Mouse (Mus musculus) lung, embryonic 16.5 days (tissue): Measurements from ENCODE around the gene Wdfy3. TPM values are rescaled to one million over a fixed set of nuclear protein-coding genes. Genes with fewer than 3 reads are reported as not detected.
"Not testable (repeated sequence)": the region's sequence is repeated elsewhere in the genome, so short reads cannot be mapped to it uniquely, and the experiment has no call there.

Source experiments
- ATAC-seq: fragments of 200-750 bp; cut with Nextera tagmentation; 2 replicates; pipeline ENCODE4 v1.8.0; 2017; ENCODE audit warnings: low read depth, mild to moderate bottlenecking, moderate library complexity
- H3K27ac ChIP-seq: fragments of 300-500 bp; sonication (generic); 2 replicates; pipeline ENCODE4 v1.5.1; 2014; ENCODE audit warnings: mild to moderate bottlenecking, control low read depth, low read length
- H3K27me3 ChIP-seq: fragments of 300-500 bp; sonication (generic); 2 replicates; pipeline ENCODE4 v1.6.1; 2014; ENCODE audit warnings: low read depth, low read length, mixed read lengths; ENCODE audit not compliant: control insufficient read depth, insufficient read depth
- H3K36me3 ChIP-seq: fragments of 300-500 bp; sonication (generic); 2 replicates; pipeline ENCODE4 v1.6.1; 2014; ENCODE audit warnings: low read length; ENCODE audit not compliant: control insufficient read depth, insufficient read depth
- H3K4me1 ChIP-seq: fragments of 300-500 bp; sonication (generic); replicated peaks from 2 replicates; pipeline ENCODE4 v1.6.1; 2014; ENCODE audit warnings: low read length, mixed read lengths; ENCODE audit not compliant: control insufficient read depth, insufficient read depth
- H3K4me2 ChIP-seq: fragments of 300-500 bp; sonication (generic); 2 replicates; pipeline ENCODE4 v1.6.1; 2014; ENCODE audit warnings: low read depth, low read length, control low read depth
- H3K4me3 ChIP-seq: fragments of 300-500 bp; sonication (generic); 2 replicates; pipeline ENCODE4 v1.5.1; 2014; ENCODE audit warnings: mild to moderate bottlenecking, low read length, control low read depth
- H3K9ac ChIP-seq: fragments of 300-500 bp; sonication (generic); 2 replicates; pipeline ENCODE4 v1.6.1; 2014; ENCODE audit warnings: low read length, control low read depth
- H3K9me3 ChIP-seq: fragments of 300-500 bp; sonication (generic); 2 replicates; pipeline ENCODE4 v1.6.1; 2016; ENCODE audit warnings: low read length; ENCODE audit not compliant: control insufficient read depth
- WGBS: fragments of 180-500 bp; shearing (Covaris S2); extraction: QIAGEN DNeasy Blood & Tissue Kit; methylation state at CpG from one replicate; pipeline ENCODE4 v1.1.7; 2014; 5-methylcytosine and 5-hydroxymethylcytosine counted together
- polyA plus RNA-seq: library from polyadenylated mRNA; unstranded; fragments of >200 nt; fragmentation: Nextera tagmentation; extraction: Ambion mirVana; gene quantifications from 2 replicates; pipeline ENCODE4 v1.2.1, GENCODE M21; 2015

The Wdfy3 gene
- polyA plus RNA-seq, 1 experiment from 2014 or later = 12.6 TPM

GRCm38 (mm10) chr5:101851133-101851532 lies 218.6 kb downstream of the Wdfy3 start:
- no peak overlapping the region for H3K4me2 ChIP-seq
- no peak overlapping the region for H3K27ac ChIP-seq
- 77% methylated on average over 7 of the region's 7 CpGs for WGBS
- no peaks in the 10 kb centered on the region for H3K9me3 ChIP-seq
- peaks cover 77% of the 10 kb centered on the region for H3K36me3 ChIP-seq
- H3K9ac ChIP-seq = no peak overlapping the region
- H3K4me3 ChIP-seq = no peak overlapping the region
- H3K4me1 ChIP-seq = no peaks in the 10 kb centered on the region
- no peaks in the 10 kb centered on the region for H3K27me3 ChIP-seq
- ATAC-seq = no peak

GRCm38 (mm10) chr5:101847762-101848161 lies 222.0 kb downstream of the Wdfy3 start:
- Histone ChIP-seq H3K4me1 (no peaks in the 10 kb centered on the region), H3K9me3 (no peaks in the 10 kb centered on the region), H3K27ac (no peak overlapping the region), H3K27me3 (no peaks in the 10 kb centered on the region), H3K9ac (no peak overlapping the region), H3K4me2 (no peak overlapping the region), H3K36me3 (peaks cover 76% of the 10 kb centered on the region), H3K4me3 (no peak overlapping the region)
- 0 out of 2 replicates have a peak, but pooled peaks have one; percentile 38 for ATAC-seq
- WGBS = 70% methylated on average over 4 of the region's 4 CpGs

- H3K4me2 ChIP-seq = no peak overlapping the region
- no peak for ATAC-seq
- H3K27ac ChIP-seq = no peak overlapping the region
- peaks cover 79% of the 10 kb centered on the region for H3K36me3 ChIP-seq
- H3K27me3 ChIP-seq = no peaks in the 10 kb centered on the region
- no peak overlapping the region for H3K4me3 ChIP-seq
- H3K4me1 ChIP-seq = no peaks in the 10 kb centered on the region
- WGBS = 85% methylated on average over 7 of the region's 7 CpGs
- H3K9me3 ChIP-seq = no peaks in the 10 kb centered on the region
- no peak overlapping the region for H3K9ac ChIP-seq
Measured at GRCm38 (mm10) chr5:101847323-101847722, 222.4 kb downstream of the Wdfy3 start.

GRCm38 (mm10) chr5:101845930-101846329 lies 223.8 kb downstream of the Wdfy3 start:
- Histone ChIP-seq H3K27me3 (no peaks in the 10 kb centered on the region), H3K4me3 (no peak overlapping the region), H3K27ac (no peak overlapping the region), H3K9ac (no peak overlapping the region), H3K9me3 (no peaks in the 10 kb centered on the region), H3K36me3 (peaks cover 76% of the 10 kb centered on the region), H3K4me2 (no peak overlapping the region), H3K4me1 (no peaks in the 10 kb centered on the region)
- WGBS = 92% methylated on average over 8 of the region's 8 CpGs
- no peak for ATAC-seq

GRCm38 (mm10) chr5:101845011-101845410 lies 224.7 kb downstream of the Wdfy3 start:
- no peak overlapping the region for H3K27ac ChIP-seq
- no peaks in the 10 kb centered on the region for H3K27me3 ChIP-seq
- H3K4me3 ChIP-seq = no peak overlapping the region
- H3K9ac ChIP-seq = no peak overlapping the region
- no peak for ATAC-seq
- H3K4me1 ChIP-seq = no peaks in the 10 kb centered on the region
- no peak overlapping the region for H3K4me2 ChIP-seq
- WGBS = 88% methylated on average over 11 of the region's 14 CpGs
- peaks cover 79% of the 10 kb centered on the region for H3K36me3 ChIP-seq
- H3K9me3 ChIP-seq = no peaks in the 10 kb centered on the region

GRCm38 (mm10) chr5:101840476-101840875 lies 229.2 kb downstream of the Wdfy3 start:
- no peaks in the 10 kb centered on the region for H3K9me3 ChIP-seq
- 97% methylated on average over 5 of the region's 5 CpGs for WGBS
- H3K27ac ChIP-seq = no peak overlapping the region
- no peaks in the 10 kb centered on the region for H3K27me3 ChIP-seq
- H3K4me3 ChIP-seq = no peak overlapping the region
- no peak overlapping the region for H3K4me2 ChIP-seq
- no peak overlapping the region for H3K9ac ChIP-seq
- H3K4me1 ChIP-seq = no peaks in the 10 kb centered on the region
- no peak for ATAC-seq
- peaks cover 51% of the 10 kb centered on the region for H3K36me3 ChIP-seq

- ATAC-seq, H3K9me3 ChIP-seq, H3K4me3 ChIP-seq, H3K27me3 ChIP-seq, H3K9ac ChIP-seq, H3K27ac ChIP-seq, H3K4me1 ChIP-seq, H3K4me2 ChIP-seq: not testable (repeated sequence)
- peaks cover 35% of the 10 kb centered on the region for H3K36me3 ChIP-seq
- WGBS = 90% methylated on average over 2 of the region's 2 CpGs
Measured at GRCm38 (mm10) chr5:101837605-101838004, 232.1 kb downstream of the Wdfy3 start.

- H3K27ac ChIP-seq = no peak overlapping the region
- H3K9ac ChIP-seq = no peak overlapping the region
- WGBS = 93% methylated on average over 11 of the region's 11 CpGs
- no peaks in the 10 kb centered on the region for H3K27me3 ChIP-seq
- H3K4me1 ChIP-seq = no peaks in the 10 kb centered on the region
- H3K4me3 ChIP-seq = no peak overlapping the region
- H3K4me2 ChIP-seq = no peak overlapping the region
- ATAC-seq = no peak
- no peaks in the 10 kb centered on the region for H3K9me3 ChIP-seq
- H3K36me3 ChIP-seq = peaks cover 26% of the 10 kb centered on the region
Measured at GRCm38 (mm10) chr5:101836221-101836620, 233.5 kb downstream of the Wdfy3 start.

- H3K9ac ChIP-seq = no peak overlapping the region
- H3K36me3 ChIP-seq = peaks cover 15% of the 10 kb centered on the region
- H3K4me3 ChIP-seq = no peak overlapping the region
- H3K9me3 ChIP-seq = no peaks in the 10 kb centered on the region
- H3K27ac ChIP-seq = no peak overlapping the region
- no peak overlapping the region for H3K4me2 ChIP-seq
- peaks cover 3% of the 10 kb centered on the region; the same call in 1 of the 2 replicates for H3K4me1 ChIP-seq
- no peaks in the 10 kb centered on the region for H3K27me3 ChIP-seq
- no peak for ATAC-seq
- 67% methylated on average over 8 of the region's 8 CpGs for WGBS
Measured at GRCm38 (mm10) chr5:101833875-101834274, 235.8 kb downstream of the Wdfy3 start.

GRCm38 (mm10) chr5:101832991-101833390 lies 236.7 kb downstream of the Wdfy3 start:
- H3K27ac ChIP-seq = no peak overlapping the region
- WGBS = 86% methylated on average over 5 of the region's 5 CpGs
- no peak for ATAC-seq
- peaks cover 13% of the 10 kb centered on the region for H3K36me3 ChIP-seq
- no peak overlapping the region for H3K4me2 ChIP-seq
- no peaks in the 10 kb centered on the region for H3K27me3 ChIP-seq
- H3K4me1 ChIP-seq = peaks cover 3% of the 10 kb centered on the region; the same call in 1 of the 2 replicates
- no peak overlapping the region for H3K9ac ChIP-seq
- H3K9me3 ChIP-seq = no peaks in the 10 kb centered on the region
- H3K4me3 ChIP-seq = no peak overlapping the region
